Mouse (Mus musculus): ENCODE results near the gene Acat1. TPM values are rescaled to one million over a fixed set of nuclear protein-coding genes. Genes with fewer than 3 reads are reported as not detected.

Acat1 gene
- 70.8 TPM for polyA plus RNA-seq (2017; shearing (Covaris generic))

GRCm38 (mm10) chr9:53609968-53610781, at the start of gene Acat1:
Gene Acat1, minus strand, starts transcription at chr9:53610382.

GRCm38 (mm10) chr9:53536558-53537320, 73.4 kb downstream of the Acat1 start, which contains the start of the genes Atm and Npat:
Gene Atm, minus strand, starts transcription at chr9:53536740.
Gene Npat, plus strand, starts transcription at chr9:53537047.

Other genes with a start within 250 kb of the Acat1 start
- 0.27 TPM for gene Kdelc2, start 226.4 kb downstream of the Acat1 start, polyA plus RNA-seq (2017; shearing (Covaris generic))
- 0.29 TPM for gene 4930550C14Rik, start 208.1 kb downstream of the Acat1 start, polyA plus RNA-seq (2017; shearing (Covaris generic))
- gene Atm, start 73.6 kb downstream of the Acat1 start, polyA plus RNA-seq (2017; shearing (Covaris generic)): 27.1 TPM
- 19.7 TPM for gene Npat, start 73.3 kb downstream of the Acat1 start, polyA plus RNA-seq (2017; shearing (Covaris generic))
- gene Cul5, start 59.6 kb upstream of the Acat1 start, polyA plus RNA-seq (2017; shearing (Covaris generic)): 31.4 TPM
- not detected for gene Rab39, start 95.8 kb upstream of the Acat1 start, polyA plus RNA-seq (2017; shearing (Covaris generic))
- gene Slc35f2, start 161.2 kb upstream of the Acat1 start, polyA plus RNA-seq (2017; shearing (Covaris generic)): 10.1 TPM
- gene Sln, start 239.8 kb upstream of the Acat1 start, polyA plus RNA-seq (2017; shearing (Covaris generic)): not detected